Mouse (Mus musculus) liver (tissue): ENCODE measurements around the gene Snorc.

ENCODE experiments used
- DNase-seq: peaks from one replicate; pipeline ENCODE4 v3.0.0-alpha.2; 2020; ENCODE audit warnings: mixed read lengths

The Snorc gene

DNA sequence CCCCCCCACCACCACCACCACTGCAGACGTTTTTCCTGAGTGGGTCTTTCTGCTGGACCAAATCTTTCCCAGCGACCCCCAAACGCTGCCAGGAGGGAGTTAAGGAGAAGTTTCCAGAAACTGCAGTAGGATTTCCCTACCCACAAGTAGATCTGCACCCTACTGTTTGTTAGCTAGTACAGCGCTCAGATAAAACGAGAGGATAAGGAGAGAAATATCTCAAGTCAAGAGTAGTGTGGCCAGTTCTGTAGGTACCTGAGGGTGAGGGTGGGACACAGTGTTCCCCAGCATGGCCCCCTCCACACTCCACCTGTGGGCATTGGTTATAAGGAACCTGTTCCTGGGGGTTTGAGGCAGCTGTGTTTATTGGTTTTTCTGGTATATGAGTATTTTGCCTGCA, 40.8 kb downstream of the Snorc start:
- DNase-seq = no peak

DNA sequence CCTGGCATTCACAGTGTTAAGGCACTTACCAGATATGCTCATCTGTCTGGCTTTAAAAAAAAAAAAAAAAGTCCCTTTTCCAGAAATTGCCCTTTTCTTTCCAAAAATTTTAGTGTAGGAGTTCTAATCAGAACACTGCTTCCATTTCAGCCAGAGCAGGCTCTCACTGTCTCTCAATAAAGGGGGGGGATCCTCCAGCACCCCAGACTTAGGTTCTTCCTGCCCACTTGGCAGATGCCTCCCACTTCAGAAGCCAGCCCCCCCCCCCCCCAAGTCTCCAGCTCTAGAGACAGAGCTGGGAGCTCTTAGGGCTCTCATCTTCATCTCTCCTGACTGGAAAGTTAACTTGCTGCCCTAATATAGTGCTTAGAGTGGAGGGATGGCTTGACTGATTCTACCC, 50.4 kb downstream of the Snorc start:
- no peak for DNase-seq

DNA sequence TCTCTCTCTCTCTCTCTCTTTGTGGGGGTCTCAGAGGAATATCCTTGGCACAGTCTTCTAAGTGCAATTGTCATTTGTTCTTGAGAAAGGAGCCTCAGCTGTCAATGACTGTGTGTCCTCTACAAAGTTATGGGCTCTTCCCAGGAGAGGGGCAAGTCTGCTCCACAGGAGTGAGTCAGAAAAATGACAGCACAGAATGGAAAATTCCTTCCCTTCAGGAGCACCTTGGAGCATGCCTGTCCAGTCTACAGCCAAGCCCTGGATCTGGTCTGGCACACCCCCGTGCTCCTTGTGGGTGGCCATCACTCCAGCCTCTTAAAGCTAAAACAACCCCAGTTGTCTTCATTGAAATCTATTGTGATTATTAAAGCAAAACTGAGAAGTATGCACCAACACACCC, 51.5 kb downstream of the Snorc start:
- DNase-seq = no peak

- no peak for DNase-seq
Measured at GRCm38 (mm10) chr1:87525041-87525440, 55.0 kb downstream of the Snorc start.
